Mouse (Mus musculus): ENCODE data around the gene Hnrnpf. TPM values are rescaled to one million over a fixed set of nuclear protein-coding genes. Genes with fewer than 3 reads are reported as not detected.
"Not testable (repeated sequence)": the region's sequence is repeated elsewhere in the genome, so short reads cannot be mapped to it uniquely, and the experiment has no call there.

Gene Hnrnpf
- 121 and 126 TPM in 2 replicates for polyA plus RNA-seq (2012; rRNA removed)

DNA sequence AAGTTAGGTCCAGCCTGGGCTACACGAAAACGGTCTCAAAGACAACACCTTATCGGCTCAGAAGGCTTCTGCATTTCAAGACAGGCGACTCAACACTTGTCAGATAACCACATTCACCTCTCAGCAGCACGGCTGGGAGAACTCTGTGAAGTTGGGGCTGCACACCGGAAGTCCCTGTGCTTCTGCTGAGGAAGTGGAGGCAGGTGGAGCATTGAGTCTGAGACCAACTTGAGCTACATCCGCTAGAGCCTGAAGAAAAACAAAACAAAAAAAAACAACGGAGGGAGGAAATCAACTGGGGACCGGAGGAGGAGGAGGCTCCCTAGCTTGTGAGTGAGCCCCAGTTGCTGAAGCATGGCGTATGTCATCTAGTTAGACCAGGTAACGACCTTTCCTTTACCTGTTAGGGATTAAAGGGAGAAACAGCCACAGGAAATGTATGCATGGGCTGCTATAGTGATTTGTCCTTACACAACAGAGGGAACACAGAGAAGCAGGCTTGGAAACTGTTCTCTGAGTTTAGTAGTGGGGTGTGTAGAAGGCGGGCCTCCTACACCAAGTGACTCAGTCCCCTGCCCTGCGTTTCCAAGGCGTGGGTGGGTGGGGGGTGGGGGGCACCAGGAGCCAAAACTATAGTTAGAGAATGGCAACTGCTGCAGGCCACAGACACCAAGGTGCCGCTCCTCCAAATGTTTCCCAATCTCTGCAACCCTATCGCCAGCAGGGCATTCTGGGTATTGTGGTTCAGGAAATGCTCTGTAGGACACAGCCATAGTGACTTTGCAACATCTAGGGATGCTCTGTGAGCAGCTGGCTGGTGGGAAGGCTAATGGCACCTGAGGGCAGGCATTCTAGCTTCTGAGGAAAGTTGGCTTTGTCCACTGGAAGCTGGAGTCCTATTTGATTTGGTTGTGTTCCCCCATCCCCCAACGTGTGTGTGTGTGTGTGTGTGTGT is at the start of gene Hnrnpf:
Gene Hnrnpf, plus strand, starts transcription at position 199 of the 955 bp plus-strand sequence.
- peak; percentile 29 to 53 for DNase-seq (ENCODE audit: extremely low spot score in 1 of 2, low spot score in 1 of 2)

GRCm38 (mm10) chr6:117851747-117852146 is 48.4 kb upstream of the Hnrnpf start:
- DNase-seq (ENCODE audit: extremely low spot score in 1 of 2, low spot score in 1 of 2), result no peak

DNA sequence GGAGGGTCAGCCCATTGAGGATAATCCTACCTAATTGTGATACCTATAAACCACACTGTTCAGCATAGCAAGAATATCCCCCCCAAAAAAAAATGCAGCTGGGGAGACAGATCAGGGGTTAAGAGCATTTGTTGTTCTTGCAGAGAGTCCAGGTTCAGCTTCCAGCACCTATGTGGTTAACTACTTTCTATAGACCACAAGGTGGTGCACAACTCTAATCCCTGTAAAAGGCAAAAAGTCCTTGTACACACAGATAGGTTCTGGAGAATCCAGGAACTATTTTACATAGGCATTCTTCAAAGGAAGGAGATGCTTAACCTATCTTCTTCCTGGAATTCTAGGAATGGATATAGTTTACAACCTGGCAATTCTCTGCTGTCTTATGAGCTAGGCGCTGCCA is 42.1 kb upstream of the Hnrnpf start:
- no peak for DNase-seq (ENCODE audit: extremely low spot score in 1 of 2, low spot score in 1 of 2)

DNA sequence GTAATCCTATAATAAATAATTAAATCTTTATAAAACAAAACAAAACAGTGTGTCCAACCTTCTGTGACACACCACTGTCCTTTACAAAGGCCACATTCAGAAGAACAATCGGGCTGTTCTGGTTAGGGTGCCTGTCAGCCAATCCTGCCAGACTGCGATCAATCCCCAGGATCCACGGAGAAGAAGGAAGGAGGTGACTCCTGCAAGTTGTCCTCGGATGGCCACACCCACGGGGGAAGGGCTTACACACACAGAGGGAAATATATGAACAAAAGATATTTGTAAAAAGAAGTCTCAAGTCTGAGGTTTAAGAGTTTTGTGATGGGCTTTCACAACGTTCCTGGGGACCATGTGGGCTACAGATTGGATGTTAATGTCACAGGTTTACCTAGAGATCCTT is 38.3 kb upstream of the Hnrnpf start, which contains the start of gene Zfp239:
Gene Zfp239, plus strand, starts transcription at position 253 of the 400 bp plus-strand sequence.
- DNase-seq (ENCODE audit: extremely low spot score in 1 of 2, low spot score in 1 of 2), result no peak

GRCm38 (mm10) chr6:117862465-117862864 is 37.7 kb upstream of the Hnrnpf start:
- no peak for DNase-seq (ENCODE audit: extremely low spot score in 1 of 2, low spot score in 1 of 2)

- peak in 1 of 2 experiments; percentile 78 for DNase-seq (ENCODE audit: extremely low spot score in 1 of 2, low spot score in 1 of 2)
These were observed 37.1 kb upstream of the Hnrnpf start for GRCm38 (mm10) chr6:117862899-117863620.

- no peak for DNase-seq (ENCODE audit: extremely low spot score in 1 of 2, low spot score in 1 of 2)
These were observed 36.4 kb upstream of the Hnrnpf start for GRCm38 (mm10) chr6:117863751-117864150.

DNA sequence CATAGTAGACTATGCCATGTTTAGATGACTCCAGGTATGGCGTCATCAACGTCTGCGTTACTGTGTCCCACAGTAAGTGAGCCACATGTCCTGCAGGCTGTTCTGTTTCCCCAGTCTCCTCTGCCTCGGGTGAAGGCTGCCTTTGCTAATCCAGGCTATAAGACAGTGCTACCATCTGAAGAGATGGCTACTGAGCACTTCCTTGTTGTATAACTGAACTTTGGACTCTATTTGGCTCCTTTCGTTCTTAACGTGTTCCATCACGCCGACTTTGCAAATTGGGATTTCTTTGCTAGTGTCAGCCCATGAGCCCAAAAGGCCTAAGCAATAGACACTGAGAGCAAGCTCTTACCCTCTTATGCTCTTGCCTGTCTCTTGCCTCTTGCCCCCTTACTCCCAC is 31.9 kb upstream of the Hnrnpf start:
- no peak for DNase-seq (ENCODE audit: extremely low spot score in 1 of 2, low spot score in 1 of 2)

- DNase-seq (ENCODE audit: extremely low spot score in 1 of 2, low spot score in 1 of 2), result no peak
These were observed 29.1 kb upstream of the Hnrnpf start for GRCm38 (mm10) chr6:117871034-117871433.

GRCm38 (mm10) chr6:117873450-117873849 is 26.7 kb upstream of the Hnrnpf start:
- DNase-seq (ENCODE audit: extremely low spot score in 1 of 2, low spot score in 1 of 2), result not testable (repeated sequence)

DNA sequence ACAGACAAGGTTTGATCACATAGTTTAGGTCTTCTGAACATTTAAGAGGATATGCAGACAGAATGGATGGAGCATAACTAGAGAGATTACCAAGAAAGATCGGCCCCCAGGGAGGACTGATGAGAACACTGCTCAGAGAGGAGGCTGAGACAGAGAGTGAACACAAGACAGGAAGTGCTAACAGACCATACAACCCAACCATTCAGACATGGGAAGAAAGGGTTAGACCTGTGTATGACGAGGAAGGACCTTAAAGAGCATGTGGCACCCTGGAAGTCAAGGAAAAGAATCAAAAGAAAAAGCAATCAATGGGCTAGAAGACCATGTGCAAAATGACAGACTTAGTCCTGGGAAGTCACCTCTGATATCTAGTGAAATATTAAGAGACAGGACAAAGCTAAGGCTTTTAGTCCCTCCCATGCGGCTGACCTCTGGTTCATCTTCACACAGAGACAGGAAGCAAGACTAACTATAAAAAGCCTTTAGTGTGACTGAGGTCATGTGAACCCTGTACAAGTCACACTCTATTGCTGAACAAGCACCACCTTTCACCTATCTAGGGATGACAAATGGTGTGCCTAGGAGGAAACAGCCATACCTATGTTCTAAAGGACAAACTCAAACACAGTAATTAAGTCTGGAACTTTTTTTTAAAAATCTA is 25.4 kb upstream of the Hnrnpf start:
- DNase-seq (ENCODE audit: extremely low spot score in 1 of 2, low spot score in 1 of 2), result no peak

GRCm38 (mm10) chr6:117878700-117879407 is 21.3 kb upstream of the Hnrnpf start:
- DNase-seq (ENCODE audit: extremely low spot score in 1 of 2, low spot score in 1 of 2), result peak; percentile 90 to 95

DNA sequence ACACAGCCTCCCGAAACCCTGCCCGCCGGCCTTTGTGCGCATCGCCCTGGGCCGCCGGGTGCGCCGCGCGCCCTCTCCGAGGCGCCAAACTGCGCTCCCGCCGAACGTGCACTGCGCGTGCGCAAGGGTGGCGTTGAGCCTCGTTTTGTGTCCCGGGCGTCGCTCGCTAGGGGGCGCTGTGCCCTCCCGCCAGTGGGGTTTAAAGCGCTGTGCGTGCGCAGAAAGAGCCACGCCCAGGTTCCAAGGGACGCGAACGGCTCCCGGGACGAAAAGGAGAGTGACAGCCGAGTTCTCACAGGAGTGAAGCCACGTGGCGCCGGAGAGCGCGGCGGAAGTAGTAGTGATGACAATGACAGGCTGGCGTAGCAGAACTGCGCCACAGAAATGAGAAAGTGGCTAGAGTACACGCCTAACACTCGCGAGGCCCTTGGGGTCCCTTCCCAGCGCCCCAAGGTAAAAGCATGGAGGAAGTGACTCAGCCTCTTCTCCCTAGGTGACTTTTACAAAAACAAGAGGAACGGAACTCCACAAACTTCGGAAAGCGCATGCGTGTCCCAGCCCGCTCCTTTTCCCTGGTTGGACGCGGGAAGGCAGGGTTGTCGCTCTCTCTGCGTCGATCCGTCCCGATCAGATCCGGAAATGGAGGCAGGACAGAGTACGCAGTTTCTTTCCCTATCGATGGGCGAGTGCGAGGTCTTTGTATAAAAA is 20.6 kb upstream of the Hnrnpf start:
- peak; percentile 97 to 100 for DNase-seq (ENCODE audit: extremely low spot score in 1 of 2, low spot score in 1 of 2)

GRCm38 (mm10) chr6:117880394-117880838 is 19.7 kb upstream of the Hnrnpf start:
- no peak for DNase-seq (ENCODE audit: extremely low spot score in 1 of 2, low spot score in 1 of 2)

GRCm38 (mm10) chr6:117881229-117881628 is 18.9 kb upstream of the Hnrnpf start:
- no peak for DNase-seq (ENCODE audit: extremely low spot score in 1 of 2, low spot score in 1 of 2)

DNA sequence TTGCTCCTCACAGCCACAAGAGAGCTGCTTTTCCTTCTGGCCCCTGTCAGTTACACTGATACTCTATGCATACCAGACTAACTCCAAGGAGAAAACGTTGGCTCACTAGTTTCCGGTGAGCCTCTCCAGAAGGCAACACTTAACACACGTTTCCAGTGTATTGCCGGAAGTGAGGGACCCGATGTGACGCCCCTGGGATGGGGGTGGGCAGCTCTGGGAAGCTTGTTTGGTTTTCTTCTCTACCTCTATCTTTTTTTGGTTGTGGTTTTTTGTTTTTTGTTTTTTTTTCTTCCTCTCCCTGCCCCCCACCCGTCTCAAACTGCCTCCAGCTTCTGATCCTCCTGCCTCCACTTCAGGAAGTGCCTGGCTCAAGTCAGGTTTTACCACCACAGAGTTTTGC is 18.1 kb upstream of the Hnrnpf start:
- no peak for DNase-seq (ENCODE audit: extremely low spot score in 1 of 2, low spot score in 1 of 2)

GRCm38 (mm10) chr6:117885943-117886342 is 14.2 kb upstream of the Hnrnpf start:
- no peak for DNase-seq (ENCODE audit: extremely low spot score in 1 of 2, low spot score in 1 of 2)

DNA sequence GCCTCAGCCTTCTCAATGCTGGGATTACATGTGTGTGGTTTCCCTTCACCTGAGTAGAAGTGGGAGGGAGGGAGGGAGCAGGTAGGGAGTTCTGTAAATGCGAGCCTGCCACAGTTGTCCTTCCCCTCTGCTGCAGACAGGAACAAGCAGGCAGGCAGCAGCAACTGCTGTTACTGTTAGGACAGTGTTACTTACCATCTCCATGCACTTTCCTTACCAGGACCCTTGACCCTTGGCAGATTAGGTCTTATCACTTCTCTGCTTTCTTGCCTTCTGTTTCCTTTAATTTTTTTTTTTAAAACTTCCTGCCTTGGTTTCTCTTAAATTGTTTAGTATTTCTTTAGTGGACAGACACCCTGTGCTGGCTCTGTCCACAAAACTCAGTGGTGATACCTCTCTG is 12.1 kb upstream of the Hnrnpf start:
- DNase-seq (ENCODE audit: extremely low spot score in 1 of 2, low spot score in 1 of 2), result no peak

GRCm38 (mm10) chr6:117888642-117889096 is 11.5 kb upstream of the Hnrnpf start:
- DNase-seq (ENCODE audit: extremely low spot score in 1 of 2, low spot score in 1 of 2), result no peak

Measured in frontal cortex, adult 2 months (tissue).